Mouse (Mus musculus) layer of hippocampus, adult 9-11 months (tissue): ENCODE results near the gene Rngtt.
"Not testable (repeated sequence)": the region's sequence is repeated elsewhere in the genome, so short reads cannot be mapped to it uniquely, and the experiment has no call there.

Experiments used
- DNase-seq: peaks from one replicate; pipeline ENCODE4 v3.0.0; 2022

The Rngtt gene

DNA sequence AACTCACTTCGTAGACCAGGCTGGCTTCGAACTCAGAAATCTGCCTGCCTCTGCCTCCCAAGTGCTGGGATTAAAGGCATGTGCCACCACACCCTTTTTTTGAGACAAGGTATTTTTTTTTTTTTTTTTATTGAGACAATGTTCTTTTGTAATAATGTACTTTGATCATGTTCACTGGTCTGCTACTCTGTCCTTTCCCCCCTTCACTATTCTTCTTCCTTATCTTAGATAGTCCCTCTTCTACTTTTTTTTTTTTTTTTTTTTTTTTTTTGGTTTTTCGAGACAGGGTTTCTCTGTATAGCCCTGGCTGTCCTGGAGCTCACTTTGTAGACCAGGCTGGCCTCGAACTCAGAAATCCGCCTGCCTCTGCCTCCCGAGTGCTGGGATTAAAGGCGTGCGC lies 4.0 kb downstream of the Rngtt start:
- not testable (repeated sequence) for DNase-seq

DNA sequence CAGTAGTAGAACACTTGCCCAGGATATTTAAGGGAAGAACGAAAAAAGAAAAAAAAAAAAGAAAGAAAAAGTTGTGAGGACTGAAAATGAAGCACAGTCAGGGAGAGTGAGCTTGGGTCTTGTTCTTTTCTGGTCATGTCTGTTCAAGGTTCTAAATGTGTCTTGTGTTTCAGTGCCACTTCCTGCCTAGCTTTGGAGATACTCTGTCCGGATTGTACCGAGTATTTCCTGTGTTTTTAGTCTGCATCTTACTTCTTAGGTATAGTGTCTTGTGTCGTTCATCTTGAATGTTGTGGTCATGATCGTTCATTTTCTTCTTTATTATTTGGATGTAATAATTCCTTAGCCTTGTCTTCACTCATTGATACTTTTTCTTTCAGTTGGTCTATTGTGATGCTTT lies 5.7 kb downstream of the Rngtt start:
- DNase-seq, result no peak

DNA sequence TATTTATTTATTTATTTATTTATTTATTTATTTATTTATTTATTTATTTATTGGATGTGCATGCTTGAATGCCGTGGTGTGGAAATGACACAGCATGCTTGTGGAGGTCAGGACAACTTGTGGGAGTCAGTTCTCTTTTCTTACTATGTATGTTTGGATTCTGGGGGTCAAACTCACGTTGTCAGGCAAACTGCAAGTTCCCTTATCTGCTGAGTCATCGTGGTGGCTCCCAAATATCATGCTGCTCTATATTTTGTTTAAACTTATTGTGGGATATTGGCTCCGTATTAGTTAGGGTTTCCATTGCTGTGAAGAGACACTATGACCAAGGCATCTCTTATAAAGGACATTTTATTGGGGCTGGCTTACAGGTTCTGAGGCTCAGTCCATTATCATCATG lies 21.0 kb downstream of the Rngtt start:
- no peak for DNase-seq

DNA sequence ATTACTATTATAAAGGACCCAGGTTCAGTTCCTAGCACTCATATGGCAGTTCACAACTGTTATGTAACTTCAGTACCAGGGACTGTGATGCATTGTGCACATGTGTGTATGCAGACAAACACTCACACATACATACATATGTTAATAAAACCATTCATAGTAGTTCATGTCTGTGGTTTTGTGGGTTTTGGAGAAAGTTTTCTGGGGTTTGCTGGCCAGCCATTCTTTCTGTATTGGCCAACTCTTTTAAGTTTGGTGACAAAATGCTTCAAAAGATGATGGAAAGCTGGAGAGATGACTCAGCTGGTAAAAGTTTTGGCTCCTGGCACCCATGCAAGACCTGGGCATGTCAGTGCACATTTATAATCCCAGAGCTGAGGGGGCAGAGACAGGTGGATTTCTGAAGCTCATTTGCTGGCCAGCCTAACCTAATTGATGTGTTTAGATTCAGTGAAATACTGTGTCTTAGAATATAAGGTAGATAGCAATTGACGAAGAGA lies 22.9 kb downstream of the Rngtt start:
- DNase-seq, result no peak

DNA sequence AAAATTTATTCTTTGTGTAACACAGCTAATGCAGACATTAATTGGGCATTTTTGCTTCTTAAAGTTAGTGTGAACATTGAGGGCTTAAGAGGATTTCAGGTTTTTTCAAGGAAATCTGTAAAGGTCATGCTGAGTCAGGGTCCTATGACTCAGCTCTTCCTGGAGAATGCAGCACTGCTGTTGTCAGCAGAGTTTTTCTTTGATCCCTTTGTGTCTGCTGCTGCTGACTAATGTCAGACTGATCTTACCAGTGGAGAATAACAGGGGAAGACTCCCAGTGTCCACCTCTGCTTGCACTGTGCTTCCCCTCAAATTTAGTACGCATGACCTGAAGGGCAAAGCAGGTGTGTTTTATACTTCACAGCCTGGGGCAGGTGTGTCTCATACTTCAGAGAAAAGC lies 27.9 kb downstream of the Rngtt start:
- DNase-seq, result no peak

DNA sequence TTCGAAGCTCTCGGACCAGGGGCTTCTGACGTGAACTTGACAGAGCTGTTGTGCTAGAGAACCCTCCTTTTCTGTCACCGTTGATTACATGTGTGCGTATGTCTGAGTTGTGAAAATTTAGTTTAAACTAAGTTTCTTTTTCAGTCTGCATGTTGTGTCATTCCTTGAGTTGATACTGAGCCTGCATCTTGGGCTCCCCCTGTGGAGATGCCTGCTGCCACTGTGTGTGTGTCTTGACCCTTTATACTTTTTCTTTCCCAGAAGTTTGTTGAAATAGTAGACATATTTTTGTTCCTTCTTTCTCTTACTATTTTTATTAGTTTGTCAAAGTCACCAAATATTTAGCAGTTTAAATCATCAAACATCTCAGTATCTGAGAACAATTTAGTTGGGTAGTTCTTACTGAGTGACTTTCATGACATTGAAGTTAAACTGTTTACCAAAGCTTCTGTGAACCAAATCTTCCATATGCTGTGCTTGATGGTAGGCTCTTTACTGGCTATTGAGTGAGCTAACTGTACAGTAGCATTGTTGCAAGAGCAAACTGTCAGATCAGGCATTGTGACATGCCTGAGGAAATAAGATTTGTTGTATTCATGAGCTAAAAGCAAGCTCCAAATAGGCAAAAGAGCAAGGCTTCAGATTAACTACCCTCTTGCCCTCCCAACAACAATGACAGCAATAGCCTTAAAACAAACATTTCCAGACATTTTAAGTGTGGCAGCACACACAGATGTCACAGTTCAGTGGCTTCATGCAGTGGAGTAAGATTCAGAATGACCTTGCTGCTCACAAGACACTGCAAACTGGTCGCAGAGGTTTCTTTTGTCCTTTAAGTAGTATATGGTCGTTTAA lies 33.0 kb downstream of the Rngtt start:
- no peak for DNase-seq

DNA sequence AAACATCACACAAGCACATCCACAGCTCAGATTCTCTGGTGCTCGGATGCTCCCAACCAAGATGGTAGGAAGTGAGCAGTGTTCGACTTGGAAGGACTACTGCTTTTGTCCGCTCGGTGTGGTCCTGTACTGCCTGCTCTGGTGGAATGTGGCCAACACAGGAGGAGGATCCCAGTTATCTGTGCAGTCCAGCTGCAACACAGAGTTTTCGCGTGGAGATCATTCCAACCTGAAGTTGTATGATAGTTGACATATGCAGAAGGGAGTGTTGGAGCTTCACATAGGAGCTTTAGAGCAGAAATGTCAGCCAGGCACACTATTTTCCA lies 33.6 kb downstream of the Rngtt start:
- DNase-seq, result no peak

DNA sequence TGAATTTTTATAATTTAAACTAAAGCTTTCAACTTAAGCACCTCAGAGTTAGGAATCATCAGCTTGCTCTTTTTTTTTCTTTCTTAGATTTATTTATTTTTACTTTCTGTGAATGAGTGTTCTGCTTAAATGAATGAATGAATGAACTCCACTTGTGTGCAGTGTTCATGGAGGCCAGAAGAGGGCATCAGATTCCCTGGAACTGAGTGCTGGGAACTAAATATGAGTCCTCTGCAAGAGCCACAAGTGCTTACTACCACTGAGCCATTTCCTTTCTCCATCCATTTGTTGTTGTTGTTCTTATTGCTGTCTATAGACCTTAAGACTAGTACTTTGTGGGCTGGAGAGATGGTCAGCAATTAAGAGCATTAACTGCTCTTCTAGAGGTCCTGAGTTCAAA lies 53.3 kb downstream of the Rngtt start:
- DNase-seq, result no peak

DNA sequence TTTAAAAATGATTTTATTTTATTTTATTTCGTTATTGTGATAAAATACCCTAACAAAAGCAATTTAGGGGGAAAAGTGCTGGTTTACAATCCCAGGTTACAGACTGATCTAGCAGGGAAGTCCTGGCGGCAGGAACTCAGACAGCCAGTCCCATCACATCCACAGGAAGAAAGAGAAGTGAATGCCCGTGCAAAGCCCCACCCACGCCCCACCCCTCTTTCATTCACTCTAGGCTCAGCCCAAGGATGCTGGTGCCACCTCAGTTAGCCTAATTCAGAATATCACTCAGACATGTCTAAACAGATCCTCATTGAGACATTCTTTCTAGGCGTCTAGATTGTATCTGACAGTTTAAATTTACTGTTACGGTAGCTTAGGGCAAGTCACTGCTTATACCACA lies 64.8 kb downstream of the Rngtt start:
- DNase-seq, result no peak

DNA sequence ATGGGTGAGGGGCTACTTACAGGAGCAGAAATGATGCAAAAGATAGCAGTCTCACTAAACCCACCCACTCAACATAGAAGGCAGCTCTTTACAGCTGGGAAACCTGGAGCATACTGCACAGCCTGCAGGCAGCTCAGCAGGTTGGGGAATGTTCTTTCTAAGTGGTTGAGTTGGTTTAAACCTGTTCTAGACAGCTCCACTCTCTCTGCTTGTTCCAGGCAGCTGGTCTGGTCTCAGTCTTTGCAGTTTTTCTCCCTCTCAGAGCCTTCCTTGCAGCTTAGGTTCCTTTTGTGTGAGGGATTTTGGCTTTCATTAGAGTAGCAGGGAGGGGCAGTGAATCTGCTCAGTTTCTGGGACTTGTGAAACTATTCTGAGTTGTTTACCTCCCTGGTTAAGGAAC lies 67.5 kb downstream of the Rngtt start:
- no peak for DNase-seq

DNA sequence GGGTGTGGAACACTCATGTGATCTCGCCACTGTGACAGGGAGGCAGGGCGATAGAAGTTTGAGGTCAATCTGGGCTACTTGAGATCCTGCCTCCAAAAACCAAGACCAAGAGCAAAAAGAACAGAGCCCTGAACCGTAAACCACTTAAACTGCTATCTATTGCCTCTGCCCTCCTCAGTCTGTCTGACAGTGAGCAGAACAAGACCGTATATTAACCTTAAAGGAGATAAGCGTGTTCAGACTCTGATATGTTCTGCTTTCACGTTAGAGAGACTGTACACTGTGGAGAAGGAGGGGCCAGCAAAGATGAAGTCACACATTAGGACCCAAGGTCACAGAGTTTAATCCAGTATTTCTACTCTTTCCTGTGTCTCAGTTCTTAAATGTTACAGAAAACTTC lies 68.8 kb downstream of the Rngtt start:
- no peak for DNase-seq

DNA sequence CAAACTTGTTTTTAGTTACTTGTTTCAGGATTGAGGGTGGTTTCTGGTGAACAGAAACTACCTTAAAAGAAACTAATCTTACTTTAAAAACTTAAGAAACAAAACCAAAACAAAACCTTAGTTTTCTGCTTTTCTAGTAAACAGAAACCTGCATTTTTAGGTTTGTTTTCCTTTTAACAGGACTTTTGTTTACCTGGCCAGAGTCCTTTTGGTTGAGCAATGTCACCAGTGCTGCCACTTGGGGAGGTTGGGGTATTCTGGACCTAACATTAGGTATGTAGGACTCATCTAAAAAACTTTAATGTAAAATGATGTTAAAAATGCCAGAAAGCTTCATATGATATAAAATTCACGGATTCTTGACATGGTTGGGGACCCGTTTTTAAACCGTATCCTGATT lies 78.8 kb downstream of the Rngtt start:
- no peak for DNase-seq

DNA sequence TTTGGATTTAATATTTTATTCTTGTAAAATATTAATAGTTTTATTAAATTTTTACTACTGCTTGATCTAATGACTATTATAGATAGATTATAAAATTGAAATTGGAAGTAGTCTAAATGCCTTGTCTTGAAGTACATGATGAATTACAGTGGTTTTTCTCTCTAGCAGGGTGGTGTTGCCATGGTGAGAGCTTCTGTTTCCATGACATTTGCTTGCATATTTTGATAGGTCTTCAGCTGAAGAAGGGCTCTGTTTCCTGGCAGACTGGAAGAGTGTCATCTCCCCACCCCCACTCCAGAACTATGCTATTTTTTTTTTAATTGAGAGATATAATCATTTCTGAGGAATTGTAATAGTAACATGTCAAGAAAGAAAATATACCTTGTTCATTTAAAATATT lies 80.5 kb downstream of the Rngtt start:
- DNase-seq, result peak; percentile 77

DNA sequence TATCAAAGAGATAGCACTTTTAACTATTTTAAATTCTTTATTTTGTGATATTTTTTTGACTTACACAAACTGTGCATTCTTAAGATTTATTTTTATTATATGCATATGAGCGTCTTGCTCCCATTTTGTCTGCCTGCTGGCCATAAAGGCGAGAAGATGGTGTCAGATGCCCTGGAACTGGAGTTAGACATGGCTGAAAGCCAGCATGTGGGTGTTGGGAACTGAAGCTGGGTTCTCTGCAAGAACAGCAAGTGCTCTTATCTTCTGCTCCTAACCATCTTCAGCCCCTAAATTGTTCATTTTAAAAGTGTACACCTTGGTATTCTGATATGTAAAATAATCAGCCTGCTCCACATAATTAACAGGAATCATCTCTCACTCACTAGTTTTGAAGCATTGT lies 83.3 kb downstream of the Rngtt start:
- peak; percentile 8 for DNase-seq

DNA sequence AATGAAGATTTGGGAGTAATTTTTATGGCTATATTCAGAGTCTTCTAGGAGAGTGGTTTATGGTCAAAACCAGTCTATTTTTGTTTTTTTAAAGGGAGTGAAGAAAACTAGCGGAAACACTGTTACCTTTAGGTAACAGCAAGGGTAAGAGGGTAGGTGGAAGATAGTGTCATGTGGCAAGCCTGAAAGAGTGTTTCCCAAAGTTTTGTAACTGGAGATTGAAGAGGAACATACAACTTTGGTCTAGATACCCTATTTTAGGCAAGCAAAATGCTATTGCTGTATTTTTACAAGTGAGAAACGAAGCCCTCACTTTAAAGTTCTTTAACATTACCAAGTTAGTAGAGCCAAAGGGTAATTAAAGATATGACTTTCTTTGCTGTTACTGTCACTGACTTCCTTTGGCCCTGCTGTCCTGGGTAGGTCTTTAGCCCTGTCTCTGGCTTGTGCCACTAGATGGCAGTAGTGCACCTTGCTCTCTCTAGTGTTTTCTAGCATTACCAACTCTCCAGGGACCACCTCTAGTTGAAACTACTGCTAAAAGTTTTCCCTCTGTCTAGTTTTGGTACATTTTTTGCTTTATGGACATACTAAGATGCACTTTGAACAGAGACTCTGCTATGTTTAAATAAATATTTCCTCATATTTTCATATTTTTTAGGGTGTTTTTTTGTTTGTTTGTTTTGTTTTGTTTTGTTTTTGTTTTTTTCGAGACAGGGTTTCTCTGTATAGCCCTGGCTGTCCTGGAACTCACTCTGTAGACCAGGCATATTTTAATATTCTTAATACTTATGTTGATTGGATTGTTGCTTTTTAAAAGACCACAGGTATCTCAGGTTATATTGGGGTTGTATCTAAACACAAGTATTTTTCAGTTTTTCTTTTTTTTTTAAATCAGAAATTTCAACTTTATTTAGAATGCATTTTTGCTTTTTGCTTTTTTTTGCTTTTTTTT lies 86.4 kb downstream of the Rngtt start:
- peak; percentile 75 for DNase-seq

DNA sequence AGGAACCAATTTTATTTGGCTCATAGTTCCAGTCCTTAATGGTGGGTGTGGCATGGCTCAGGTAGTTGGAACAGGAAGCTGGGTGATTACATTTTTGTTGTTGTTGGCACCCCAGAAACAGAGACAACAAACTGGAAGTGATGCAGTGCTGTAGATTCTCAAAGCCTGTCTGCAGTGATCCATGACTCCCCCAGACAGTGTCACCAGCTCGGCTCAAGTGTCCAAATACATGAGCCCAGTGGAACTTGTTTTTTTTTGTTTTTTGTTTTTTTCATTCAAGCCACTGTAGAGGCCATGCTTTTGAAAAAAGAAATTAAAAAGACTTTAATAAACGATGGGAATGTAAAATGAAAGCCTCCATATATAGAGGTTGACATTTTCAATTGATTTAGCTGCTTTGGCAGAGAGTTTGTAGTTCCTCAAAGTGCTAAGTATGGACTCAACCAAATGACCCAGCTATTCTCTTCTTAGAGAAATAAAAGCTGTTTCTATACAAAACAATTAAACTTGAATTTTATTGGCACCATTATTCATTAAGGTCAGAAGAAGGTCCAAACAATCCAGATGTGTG lies 95.7 kb downstream of the Rngtt start:
- DNase-seq, result no peak

DNA sequence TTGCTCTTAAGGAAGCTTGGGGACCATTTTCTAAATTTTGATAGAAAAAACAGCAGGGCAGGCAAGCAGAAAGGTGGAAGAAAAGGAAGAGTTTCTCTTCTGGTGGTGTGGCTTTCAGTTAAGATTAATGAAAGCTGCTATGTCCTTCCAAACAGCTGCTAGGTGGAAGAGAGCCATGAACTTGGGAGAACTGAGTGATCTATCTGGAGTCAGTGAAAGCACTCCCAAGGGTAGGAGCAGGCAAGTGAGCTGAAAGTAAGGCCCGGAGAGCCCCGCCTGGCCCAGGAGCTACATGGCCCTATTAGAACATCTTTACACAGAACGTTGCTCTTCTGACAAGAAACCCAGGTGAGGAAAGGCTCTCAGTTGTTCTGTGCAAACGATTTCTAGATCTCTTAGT lies 103.7 kb downstream of the Rngtt start:
- DNase-seq, result no peak

DNA sequence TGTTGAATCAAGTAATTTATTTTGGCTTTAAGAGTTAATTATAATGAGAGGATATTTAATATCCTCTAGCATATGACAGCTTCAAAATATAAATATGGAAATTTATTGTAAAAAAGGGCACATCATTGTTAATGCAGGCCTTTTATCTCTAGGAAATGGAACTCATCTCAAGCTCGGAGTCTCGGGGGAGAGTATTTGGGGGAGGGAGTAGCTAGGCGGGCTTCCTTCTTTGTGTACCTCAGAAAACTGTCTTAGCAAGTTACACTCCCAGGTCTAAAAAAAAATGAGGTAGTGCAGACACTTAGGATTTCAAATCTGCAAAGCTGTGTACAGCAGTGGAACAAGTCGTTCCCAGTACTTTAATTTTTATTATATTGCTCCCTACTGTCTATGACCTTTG lies 104.7 kb downstream of the Rngtt start:
- no peak for DNase-seq

DNA sequence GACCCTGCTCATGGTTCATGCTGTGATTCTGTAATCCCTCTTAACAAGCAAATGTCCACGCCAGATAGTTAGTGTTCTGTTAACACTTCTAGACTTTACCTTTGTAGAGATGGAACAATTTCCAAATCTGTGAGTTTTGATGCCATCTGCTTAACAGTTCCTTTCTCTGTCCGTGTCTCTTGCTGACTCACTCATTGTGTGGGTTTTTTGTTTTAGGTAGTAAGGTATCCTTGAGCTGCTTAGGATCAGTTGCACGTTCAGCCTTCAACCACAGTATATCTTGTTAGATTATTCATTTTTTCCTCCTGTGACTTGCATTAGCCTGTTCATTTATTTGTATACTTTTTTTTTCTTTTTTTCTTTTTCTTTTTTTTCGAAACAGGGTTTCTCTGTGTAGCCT lies 107.3 kb downstream of the Rngtt start:
- DNase-seq, result no peak

DNA sequence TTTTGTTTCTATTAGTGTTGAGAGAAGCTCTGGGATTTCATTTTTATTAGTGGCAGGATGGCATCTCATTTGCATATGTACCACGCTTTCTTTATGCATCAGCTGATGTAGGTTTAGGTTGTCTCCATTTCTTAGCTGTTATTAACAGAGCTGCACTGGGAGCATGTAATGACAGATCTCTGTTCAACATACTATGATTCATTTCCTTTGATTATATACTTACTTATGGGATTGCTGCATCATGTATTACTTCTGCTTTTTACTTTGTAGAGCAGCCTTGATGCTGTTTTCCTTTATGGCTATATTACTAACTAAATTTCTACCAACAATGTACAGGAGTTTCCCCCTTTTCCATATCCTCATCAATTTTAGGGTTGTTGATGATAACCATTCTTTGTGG lies 109.5 kb downstream of the Rngtt start:
- DNase-seq, result no peak

DNA sequence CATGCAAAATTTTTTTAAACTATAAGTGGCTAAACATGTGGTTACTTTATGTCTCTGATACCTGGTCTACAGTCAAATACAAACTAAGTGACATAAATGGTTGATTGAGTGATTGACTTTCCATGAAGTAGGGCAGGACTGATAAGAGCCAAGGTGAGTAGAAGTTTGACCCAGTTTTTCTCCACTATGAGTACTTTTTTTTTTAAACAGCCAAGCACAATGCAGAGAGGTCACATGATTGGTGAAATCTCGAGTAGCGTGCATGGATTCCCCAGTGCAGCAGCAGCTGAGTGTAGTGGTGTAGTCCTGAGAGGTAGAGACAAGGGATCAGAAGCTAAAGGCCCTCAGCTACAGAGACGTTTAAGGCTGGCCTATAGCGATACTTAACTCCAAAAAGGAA lies 118.7 kb downstream of the Rngtt start:
- no peak for DNase-seq

DNA sequence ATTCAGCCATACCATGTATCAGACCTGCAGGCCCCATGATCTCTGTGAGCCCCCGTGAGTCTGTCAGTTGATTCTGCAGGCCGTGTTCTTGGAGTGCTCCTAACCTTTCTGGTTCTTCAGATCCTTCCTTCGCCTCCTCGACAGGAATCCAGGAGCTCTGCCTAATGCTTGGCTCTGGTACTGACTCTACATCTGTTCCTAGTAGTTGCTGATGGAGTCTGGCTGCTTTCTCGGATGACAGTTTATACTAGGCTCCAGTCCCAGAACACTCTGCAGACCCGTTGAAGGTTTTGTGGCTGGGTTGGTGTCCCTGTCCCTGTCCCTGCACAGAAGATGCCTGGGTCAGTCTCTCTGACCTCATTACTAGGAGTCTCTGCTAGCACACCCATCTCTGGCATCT lies 131.8 kb downstream of the Rngtt start:
- DNase-seq, result peak; percentile 18

DNA sequence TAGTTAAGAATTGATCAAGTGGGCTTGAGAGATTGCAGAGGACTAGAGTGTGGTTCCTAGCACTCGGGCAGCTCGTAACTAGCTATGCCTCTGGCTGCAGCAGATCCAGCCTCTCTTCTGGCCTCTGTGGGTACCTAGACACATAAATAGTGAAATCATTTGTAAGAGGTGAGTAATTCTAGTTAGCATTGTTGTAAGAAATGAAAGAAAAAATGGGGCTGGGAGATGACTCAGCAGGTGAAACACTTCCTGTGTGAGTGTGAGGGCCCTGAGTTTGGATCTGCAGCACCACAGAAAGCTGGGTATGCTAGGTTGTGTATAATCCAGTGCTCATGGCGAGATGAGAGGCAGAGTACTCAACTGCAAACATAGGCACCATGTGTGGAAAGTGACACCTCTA lies 136.2 kb downstream of the Rngtt start:
- no peak for DNase-seq

DNA sequence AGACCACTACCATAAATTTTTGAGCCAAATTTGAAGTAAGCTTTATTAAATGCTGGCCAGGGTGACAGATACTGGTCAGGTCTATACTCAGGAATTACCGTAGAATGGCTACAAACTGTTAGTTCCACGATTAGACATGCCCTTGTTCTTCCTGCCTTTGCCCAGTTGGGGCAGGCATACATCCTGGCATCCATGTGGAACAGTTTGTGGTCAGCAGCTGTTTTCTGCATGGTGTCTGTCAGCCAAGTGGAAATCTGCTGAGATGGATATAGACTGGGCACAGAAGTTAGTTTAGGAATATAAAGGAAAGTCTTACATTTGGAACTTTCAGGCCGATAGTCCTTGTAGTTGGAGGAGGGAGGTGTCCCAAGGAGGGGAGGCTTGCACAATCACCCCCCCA lies 136.8 kb downstream of the Rngtt start:
- DNase-seq, result no peak
